Mouse (Mus musculus): Measurements from ENCODE around the gene Nlgn3.
"Not testable (repeated sequence)": the region's sequence is repeated elsewhere in the genome, so short reads cannot be mapped to it uniquely, and the experiment has no call there.

The Nlgn3 gene

GRCm38 (mm10) chrX:101290111-101290510 lies 8.9 kb upstream of the Nlgn3 start:
- in situ Hi-C loops (cut with MboI; ENCODE audit: low pct_unique_long_range_greater_than_20kb in 1 of 2, low sequenced_read_pairs in 2 of 2, unreplicated experiment in 1 of 2), result no loop called here

GRCm38 (mm10) chrX:101299473-101300426 lies 782 bp downstream of the Nlgn3 start:
- in situ Hi-C loops (cut with MboI; ENCODE audit: low pct_unique_long_range_greater_than_20kb in 1 of 2, low sequenced_read_pairs in 2 of 2, unreplicated experiment in 1 of 2), result no loop called here

GRCm38 (mm10) chrX:101300427-101301030 lies 1.6 kb downstream of the Nlgn3 start:
- in situ Hi-C loops (cut with MboI; ENCODE audit: low pct_unique_long_range_greater_than_20kb in 1 of 2, low sequenced_read_pairs in 2 of 2, unreplicated experiment in 1 of 2), result no loop called here

- in situ Hi-C loops (cut with MboI; ENCODE audit: low pct_unique_long_range_greater_than_20kb in 1 of 2, low sequenced_read_pairs in 2 of 2, unreplicated experiment in 1 of 2), result no loop called here
Measured at GRCm38 (mm10) chrX:101301654-101302053, 2.7 kb downstream of the Nlgn3 start.

GRCm38 (mm10) chrX:101304646-101305045 lies 5.7 kb downstream of the Nlgn3 start:
- in situ Hi-C loops (cut with MboI; ENCODE audit: low pct_unique_long_range_greater_than_20kb in 1 of 2, low sequenced_read_pairs in 2 of 2, unreplicated experiment in 1 of 2), result no loop called here

- in situ Hi-C loops (cut with MboI; ENCODE audit: low pct_unique_long_range_greater_than_20kb in 1 of 2, low sequenced_read_pairs in 2 of 2, unreplicated experiment in 1 of 2), result no loop called here
Measured at GRCm38 (mm10) chrX:101309299-101309698, 10.3 kb downstream of the Nlgn3 start.

GRCm38 (mm10) chrX:101313625-101314359 lies 14.8 kb downstream of the Nlgn3 start:
- in situ Hi-C loops (cut with MboI; ENCODE audit: low pct_unique_long_range_greater_than_20kb in 1 of 2, low sequenced_read_pairs in 2 of 2, unreplicated experiment in 1 of 2), result no loop called here

- in situ Hi-C loops (cut with MboI; ENCODE audit: low pct_unique_long_range_greater_than_20kb in 1 of 2, low sequenced_read_pairs in 2 of 2, unreplicated experiment in 1 of 2), result no loop called here
Measured at GRCm38 (mm10) chrX:101319775-101320174, 20.8 kb downstream of the Nlgn3 start.

GRCm38 (mm10) chrX:101325989-101326899 lies 27.3 kb downstream of the Nlgn3 start:
- in situ Hi-C loops (cut with MboI; ENCODE audit: low pct_unique_long_range_greater_than_20kb in 1 of 2, low sequenced_read_pairs in 2 of 2, unreplicated experiment in 1 of 2), result no loop called here

- in situ Hi-C loops (cut with MboI; ENCODE audit: low pct_unique_long_range_greater_than_20kb in 1 of 2, low sequenced_read_pairs in 2 of 2, unreplicated experiment in 1 of 2), result loop anchor here (5.0 to 10.0 kb wide), 3 partner anchors 195 to 255 kb away; no protein-coding TSS in a partner anchor
Measured at GRCm38 (mm10) chrX:101329372-101330028, 30.5 kb downstream of the Nlgn3 start.

GRCm38 (mm10) chrX:101332031-101332374 lies 33.0 kb downstream of the Nlgn3 start:
- in situ Hi-C loops (cut with MboI; ENCODE audit: low pct_unique_long_range_greater_than_20kb in 1 of 2, low sequenced_read_pairs in 2 of 2, unreplicated experiment in 1 of 2), result loop anchor here (5.0 to 10.0 kb wide), 3 partner anchors 197 to 257 kb away; no protein-coding TSS in a partner anchor

GRCm38 (mm10) chrX:101332375-101333211 lies 33.6 kb downstream of the Nlgn3 start:
- in situ Hi-C loops (cut with MboI; ENCODE audit: low pct_unique_long_range_greater_than_20kb in 1 of 2, low sequenced_read_pairs in 2 of 2, unreplicated experiment in 1 of 2), result loop anchor here (5.0 to 10.0 kb wide), 3 partner anchors 198 to 258 kb away; no protein-coding TSS in a partner anchor

- in situ Hi-C loops (cut with MboI; ENCODE audit: low pct_unique_long_range_greater_than_20kb in 1 of 2, low sequenced_read_pairs in 2 of 2, unreplicated experiment in 1 of 2), result loop anchor here (5.0 to 10.0 kb wide), 3 partner anchors 200 to 260 kb away; no protein-coding TSS in a partner anchor
Measured at GRCm38 (mm10) chrX:101334606-101335005, 35.6 kb downstream of the Nlgn3 start.

- in situ Hi-C loops (cut with MboI; ENCODE audit: low pct_unique_long_range_greater_than_20kb in 1 of 2, low sequenced_read_pairs in 2 of 2, unreplicated experiment in 1 of 2), result loop anchor here (10.0 kb wide), 2 partner anchors 204 to 264 kb away; no protein-coding TSS in a partner anchor
Measured at GRCm38 (mm10) chrX:101338666-101339065, 39.7 kb downstream of the Nlgn3 start.

GRCm38 (mm10) chrX:101342837-101343236 lies 43.9 kb downstream of the Nlgn3 start:
- in situ Hi-C loops (cut with MboI; ENCODE audit: low pct_unique_long_range_greater_than_20kb in 1 of 2, low sequenced_read_pairs in 2 of 2, unreplicated experiment in 1 of 2), result not testable (repeated sequence)

GRCm38 (mm10) chrX:101345456-101345855 lies 46.5 kb downstream of the Nlgn3 start:
- in situ Hi-C loops (cut with MboI; ENCODE audit: low pct_unique_long_range_greater_than_20kb in 1 of 2, low sequenced_read_pairs in 2 of 2, unreplicated experiment in 1 of 2), result no loop called here

- in situ Hi-C loops (cut with MboI; ENCODE audit: low pct_unique_long_range_greater_than_20kb in 1 of 2, low sequenced_read_pairs in 2 of 2, unreplicated experiment in 1 of 2), result no loop called here
Measured at GRCm38 (mm10) chrX:101346475-101346874, 47.5 kb downstream of the Nlgn3 start.

Data from mouse embryonic stem cell (cell line).